Mouse (Mus musculus): ENCODE measurements around the gene Nfia.

Gene Nfia

DNA sequence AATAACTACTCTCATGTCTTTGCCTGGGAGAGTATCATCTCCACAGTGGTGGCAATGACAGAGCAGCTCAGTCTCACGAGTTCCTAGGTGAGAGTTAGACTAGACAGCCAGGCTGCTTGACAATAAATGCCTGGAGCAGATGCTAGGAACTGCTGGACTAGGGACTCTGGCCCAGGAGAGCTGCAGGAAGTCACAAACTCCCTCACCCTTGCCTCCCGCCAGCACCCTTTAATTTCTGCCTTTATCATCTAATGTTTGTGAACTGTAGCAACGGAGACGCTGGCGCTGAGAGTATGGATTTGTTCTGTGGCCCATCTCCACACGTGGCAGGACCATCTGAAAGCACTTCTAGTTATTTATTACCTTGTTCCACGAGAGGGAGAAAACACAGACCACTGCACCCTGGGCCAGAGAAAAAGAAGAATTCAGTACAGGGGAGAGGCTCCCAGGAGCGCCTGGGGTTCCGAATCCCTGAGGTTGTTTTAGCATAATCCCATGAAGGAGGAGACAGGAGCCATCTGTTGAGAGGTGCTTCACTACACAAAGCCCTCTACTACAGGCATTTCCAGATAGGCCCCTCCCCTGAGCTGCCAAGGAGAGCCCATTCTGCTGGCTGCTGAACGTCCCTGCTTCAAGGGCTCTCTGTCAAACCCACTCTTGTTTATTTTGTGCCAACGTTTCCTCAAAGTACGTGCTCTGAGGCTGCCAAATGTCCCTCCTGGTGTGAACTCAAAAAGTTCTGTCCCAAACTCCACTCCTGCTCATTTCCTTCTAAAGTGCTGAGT, 231.0 kb downstream of the Nfia start:
- ATAC-seq (ENCODE audit: low TSS enrichment) = peak; percentile 16; the same call in 1 of the 2 replicates

DNA sequence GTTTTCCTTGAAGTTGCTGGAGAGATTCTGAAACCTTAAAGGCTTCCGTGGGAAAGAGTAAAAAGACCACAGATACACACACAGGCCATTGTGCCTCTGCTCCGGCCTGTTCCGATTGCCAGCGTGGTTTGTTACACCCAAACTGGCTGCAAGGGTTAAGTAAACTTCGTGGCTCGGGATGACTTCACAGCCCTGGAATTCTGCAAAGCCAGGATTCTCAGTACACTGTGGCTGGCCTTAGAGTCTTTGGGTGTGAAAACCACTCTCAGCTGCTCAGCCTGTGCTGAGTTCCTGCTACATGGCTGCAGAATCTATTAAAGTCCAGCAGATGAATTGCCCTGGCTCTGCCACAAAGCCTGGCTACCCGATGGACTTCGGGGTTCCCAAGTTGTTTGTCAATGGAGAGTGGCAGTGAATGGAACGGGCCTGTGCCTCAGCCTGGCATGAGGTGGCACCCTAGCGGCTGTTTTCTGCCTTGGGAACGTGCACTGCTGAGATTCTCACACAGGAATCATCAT, 231.6 kb downstream of the Nfia start:
- ATAC-seq (ENCODE audit: low TSS enrichment) = peak; percentile 92

DNA sequence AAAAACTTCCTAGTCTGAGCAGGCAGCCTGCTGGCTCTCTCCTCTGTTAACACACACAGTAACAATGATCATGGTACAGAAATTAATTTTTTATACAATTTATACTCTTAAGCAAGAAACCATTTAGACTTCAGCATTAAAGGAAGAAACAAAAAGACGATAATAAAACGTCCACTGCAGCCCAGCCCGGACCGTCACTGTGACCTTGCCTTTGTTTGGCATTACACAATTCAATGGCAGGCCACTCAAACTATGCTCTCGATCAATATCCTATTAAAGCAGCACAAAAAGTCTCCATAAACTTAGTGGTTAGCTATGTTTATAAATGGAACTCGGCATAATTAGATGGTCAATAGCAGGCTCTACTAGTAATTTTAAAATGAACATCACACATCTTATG, 232.5 kb downstream of the Nfia start:
- ATAC-seq (ENCODE audit: low TSS enrichment) = no peak

DNA sequence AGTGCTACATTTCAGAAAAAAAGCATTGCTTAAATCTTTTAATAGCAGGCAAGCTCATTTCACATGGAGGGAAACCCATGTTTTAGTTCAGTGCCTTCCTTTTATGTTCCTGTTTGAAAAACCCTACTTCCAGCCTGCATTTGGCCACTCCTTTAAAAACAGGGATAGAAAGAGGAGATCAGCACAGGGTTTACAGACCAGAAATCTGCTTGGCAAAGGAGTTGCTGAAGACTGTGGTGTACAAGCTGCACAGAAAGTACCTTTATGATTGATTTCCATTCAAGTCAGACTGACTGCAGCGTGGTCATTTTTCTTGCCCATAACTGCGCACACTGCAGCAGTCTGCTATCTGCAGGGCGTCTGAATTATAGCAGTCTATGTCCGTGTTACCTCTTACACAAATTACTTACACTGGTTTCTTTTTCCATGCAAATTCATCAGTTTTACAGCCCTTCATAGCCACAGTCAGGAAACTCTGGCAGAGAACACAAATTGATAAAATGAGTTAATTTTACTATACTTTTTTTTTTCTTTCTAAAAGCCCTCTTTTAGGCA, 236.4 kb downstream of the Nfia start:
- peak; percentile 25; the same call in 1 of the 2 replicates for ATAC-seq (ENCODE audit: low TSS enrichment)

DNA sequence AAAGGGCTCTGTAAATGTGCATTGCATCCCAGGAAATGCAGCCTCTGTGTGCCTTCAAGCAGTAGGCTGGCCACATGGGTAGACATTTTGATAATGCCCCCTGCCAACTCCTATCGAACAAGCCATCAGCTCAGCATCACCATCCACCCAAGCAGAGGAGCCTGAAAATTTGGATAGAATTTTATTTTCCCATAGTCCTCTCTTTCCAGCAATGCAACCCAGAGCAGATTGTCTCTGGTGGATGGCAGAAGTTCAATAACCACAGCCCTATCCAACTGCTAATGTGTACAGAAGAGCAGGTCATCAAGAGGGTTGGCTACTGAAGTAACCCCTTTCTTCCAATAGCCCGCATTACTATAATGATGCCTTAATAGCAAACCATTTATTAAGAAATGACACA, 237.4 kb downstream of the Nfia start:
- no peak for ATAC-seq (ENCODE audit: low TSS enrichment)

DNA sequence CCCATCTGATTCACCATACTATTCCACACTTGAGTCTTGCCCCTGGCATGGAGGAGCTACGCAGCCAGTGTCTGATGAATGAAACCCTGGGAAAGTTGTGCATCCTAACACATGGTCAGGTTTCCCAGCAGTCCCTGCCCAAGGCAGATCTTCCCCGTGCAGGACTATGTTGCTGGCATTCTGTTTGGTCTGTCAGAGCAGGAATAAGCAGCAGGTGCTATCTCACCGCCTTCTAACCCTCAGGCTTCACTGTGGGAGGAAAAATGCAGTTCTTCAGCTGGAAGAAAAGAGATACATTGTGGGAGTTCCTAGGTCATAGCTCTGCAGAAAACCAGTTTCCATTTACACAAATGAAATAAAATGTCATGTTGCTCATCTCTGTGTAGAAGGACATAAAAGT, 247.3 kb downstream of the Nfia start:
- ATAC-seq (ENCODE audit: low TSS enrichment) = peak; percentile 67

DNA sequence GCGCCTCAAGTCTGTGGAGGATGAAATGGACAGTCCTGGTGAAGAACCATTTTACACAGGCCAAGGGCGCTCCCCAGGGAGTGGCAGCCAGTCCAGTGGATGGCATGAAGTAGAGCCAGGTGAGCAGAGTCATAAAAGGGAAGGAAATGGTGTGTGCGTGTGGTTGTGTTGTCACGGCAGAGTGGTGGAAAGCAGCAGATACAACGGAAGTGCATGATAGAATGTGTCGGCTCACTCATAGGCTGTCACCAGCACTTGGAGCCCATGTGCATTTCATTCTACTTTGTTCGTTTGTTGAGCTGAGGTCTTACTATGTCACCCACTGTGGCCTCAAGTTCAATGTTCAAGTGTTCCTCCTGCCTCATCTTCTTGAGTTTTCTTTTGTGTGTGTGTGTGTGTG, 248.3 kb downstream of the Nfia start:
- no peak for ATAC-seq (ENCODE audit: low TSS enrichment)

DNA sequence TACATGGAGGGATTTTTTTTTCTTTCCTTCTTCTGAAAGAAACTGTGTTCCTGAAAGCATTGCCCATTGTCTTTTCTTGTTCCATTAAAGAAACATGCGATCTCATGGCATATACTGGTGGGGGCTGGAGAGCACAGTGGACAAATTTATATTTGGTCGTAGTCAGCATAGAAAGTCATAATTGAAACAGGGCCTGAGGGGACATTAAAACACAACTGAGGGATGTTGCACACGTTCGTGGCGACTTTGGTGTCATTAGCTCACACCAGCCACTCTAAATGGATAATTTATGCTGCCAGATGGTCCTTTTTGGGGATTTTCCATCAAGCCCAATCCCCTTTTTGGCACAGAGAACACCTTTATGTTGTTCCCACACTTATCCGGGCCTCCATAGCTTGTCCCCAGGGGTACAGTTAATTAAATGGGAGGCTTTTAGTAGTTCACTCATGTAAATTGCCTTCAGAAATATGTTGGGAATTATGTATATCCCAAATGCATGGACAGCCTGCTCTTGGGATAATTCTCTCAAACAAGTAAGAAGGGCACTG, 250.8 kb downstream of the Nfia start:
- ATAC-seq (ENCODE audit: low TSS enrichment) = no peak

DNA sequence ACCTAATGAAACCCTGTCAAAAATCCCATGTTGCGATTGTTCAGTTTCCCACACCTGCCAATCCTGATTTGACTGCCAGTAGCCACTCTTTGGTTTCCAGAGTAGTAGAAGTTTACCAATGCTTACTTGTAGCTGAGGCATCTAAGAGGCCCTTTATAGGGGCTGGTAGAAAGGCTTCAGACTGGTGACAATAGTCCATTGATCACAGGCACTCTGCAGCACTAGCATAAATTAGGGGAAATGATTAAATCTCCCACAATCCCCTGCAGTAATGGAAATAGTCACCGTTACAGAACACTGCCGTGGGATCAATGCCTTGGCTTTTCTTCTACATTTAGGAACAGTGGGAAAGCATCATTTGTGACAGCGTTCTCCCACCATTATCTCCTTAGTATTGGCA, 254.9 kb downstream of the Nfia start:
- ATAC-seq (ENCODE audit: low TSS enrichment) = peak; percentile 59

DNA sequence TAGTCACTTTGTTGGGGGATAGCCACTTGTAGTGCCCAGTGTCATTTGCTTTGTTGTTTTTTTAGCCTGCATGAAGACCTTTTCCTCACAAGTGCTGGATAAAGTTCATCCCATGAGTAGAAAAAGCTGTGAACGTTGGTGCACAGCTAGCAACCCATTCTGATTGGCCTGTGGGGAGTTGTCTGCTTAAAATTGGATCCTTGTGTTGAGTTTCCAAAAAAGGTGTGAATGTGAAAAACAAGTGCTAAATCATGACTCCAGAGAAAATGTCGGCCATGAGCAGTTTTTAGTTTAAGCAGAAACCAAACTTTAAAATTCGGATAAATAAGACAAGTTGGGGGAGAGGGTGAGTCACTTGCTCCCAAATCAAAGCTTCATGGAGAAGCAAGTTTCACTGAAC, 259.3 kb downstream of the Nfia start:
- peak; percentile 72 for ATAC-seq (ENCODE audit: low TSS enrichment)

DNA sequence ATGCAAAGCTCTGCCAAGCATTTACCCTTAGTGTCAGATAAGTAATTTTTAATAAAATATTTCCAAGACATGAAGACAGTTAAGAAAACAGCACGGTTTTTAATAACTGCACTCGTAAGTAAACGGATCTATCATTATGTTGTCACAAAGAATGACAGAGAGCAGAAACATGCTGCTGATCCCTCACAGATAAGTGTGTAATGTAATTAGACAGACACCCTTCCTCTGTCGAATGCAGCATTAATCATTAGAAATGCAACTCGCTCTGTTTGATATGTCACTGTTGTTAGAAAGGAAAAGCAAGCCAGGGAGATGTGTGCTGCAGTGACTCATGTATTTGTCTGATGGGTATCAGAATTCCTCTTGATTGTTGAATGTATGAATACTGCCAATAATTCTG, 259.8 kb downstream of the Nfia start:
- no peak for ATAC-seq (ENCODE audit: low TSS enrichment)

DNA sequence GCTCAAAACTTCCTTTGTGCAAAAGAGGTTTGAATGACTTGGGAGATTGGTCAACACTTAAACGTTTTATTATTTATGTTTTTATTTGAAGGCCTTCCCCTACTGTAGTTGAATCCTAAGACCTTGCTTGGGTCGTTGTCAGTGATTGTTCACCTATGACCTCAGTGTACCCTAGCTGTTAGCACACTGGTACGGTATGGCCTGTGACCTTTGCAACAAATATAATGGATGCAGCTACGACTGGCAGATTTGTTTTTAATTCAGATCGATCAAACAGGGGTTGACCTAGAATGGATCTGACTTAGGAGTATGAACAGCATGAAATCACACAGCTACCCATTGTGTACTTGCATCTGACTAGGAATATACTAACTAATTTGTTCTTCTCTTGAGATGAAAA, 266.6 kb downstream of the Nfia start:
- ATAC-seq (ENCODE audit: low TSS enrichment) = no peak

DNA sequence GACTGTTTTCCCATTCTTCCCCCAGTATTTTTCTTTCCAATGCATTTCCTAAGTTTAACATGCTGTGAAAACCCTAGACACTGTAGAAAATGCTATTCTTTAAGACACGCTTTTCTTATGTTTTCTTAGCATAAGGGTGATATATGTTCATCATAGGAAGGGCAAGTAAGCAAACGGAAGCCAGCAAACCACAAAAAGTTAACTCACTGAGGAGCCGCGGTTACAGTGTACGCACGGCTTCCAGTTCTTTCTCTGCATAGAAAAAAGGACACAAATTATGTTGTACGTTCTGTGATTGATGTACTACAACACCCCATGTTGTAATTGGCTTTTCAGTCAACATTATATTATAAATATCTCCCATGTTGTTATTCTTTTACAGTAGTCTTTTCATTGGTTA, 267.6 kb downstream of the Nfia start:
- no peak for ATAC-seq (ENCODE audit: low TSS enrichment)

DNA sequence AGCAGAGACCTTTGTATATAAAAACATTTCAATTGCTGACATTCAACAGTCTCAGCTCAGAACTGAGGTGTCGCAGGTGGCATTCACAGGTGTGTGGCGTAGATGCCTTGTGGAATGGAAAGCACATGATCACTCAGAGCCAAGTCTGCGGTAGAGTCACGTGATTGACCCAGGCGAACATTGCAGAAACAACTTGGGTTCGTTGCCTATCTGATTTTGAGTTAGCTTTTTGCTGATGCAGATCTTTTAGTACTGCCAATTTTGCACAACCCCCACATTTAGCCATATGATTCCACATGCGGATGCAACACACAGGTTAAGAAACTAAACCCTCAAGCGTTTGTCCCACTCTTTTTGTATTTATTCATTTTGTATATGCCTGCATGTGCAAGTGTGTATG, 272.1 kb downstream of the Nfia start:
- ATAC-seq (ENCODE audit: low TSS enrichment) = no peak

DNA sequence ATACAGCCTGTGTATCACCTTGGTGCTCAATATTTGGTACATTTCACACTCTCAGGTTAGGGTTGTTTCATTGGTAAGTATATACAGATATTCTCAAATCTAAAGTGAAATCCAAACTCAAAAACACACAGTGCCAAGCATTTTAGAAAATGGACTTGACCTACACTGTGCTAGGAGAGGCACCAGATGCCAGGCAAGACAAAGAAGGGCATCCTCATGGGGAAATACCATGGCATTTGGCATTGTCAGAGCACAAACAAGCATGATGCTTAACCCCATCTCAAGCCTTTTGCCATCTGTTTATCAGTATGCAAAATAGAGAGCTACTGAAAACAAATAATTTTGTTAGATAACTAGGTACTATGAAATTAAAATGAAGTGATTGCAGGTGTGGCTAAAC, 274.8 kb downstream of the Nfia start:
- no peak for ATAC-seq (ENCODE audit: low TSS enrichment)

DNA sequence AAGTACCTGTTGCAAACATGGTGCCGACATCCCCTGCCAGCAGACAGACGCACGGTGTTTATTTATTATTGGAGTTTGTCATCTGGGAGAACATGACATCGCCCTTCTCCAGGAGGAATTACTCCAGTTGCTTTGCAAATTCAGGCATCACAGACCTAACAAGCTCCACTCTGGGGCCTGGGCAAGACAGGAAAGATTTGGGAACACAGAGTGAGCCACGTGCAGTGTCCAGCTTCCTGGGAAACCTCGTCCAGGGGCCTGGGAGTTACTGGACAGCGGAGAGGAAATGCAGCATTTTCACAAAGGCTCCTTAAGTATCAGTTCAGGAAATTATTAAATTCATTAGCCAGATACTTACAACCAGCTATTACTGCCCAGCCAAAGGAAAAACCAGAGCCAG, 277.1 kb downstream of the Nfia start:
- ATAC-seq (ENCODE audit: low TSS enrichment) = no peak

DNA sequence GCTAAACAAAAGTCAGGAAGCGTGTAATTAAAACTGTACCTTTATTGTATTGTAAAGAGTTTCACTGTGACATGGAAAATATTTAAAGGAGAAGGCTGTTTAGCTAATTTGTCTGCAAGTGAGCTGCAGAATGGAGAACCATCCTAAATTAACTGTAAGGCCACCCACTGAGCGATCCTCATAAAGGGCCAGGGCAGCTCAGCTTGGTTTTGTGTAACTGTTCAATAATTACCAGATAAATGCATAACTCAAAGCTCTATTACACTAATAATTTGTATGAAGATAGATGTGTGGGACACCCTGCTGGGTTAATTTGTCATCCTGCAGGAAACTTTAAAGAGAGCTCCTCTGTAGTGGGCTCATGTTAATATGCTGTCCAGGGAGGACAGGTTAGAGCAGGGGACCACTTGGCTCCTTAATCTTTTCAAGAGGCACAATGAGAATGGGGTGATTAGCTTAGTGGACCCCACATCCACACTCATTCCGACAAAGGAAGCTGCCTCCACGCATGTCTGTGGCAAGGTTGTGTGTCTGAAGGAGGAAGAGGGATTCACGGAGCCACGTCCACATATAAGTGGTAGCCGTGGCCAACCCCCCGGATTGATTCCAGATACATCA, 277.6 kb downstream of the Nfia start:
- no peak for ATAC-seq (ENCODE audit: low TSS enrichment)

DNA sequence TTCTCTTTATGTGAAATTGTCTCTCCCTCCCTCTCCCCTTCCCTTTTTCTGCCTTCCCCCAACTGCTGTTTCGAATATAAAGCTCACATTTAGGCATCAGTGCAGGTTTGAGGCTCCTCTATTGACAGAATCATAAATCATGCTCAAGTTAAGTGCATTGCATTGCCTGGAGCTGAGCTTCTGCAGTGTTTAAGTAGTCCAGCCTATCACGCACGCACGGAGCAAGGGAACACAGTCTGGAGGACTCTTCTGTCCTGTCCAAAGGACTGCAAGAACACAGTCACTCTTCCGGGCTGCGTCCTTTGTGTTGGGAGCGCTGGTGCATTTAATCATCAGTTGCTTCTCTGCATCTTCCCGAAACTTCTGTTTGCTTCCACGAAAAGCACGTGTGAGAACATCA, 278.2 kb downstream of the Nfia start:
- ATAC-seq (ENCODE audit: low TSS enrichment) = no peak

DNA sequence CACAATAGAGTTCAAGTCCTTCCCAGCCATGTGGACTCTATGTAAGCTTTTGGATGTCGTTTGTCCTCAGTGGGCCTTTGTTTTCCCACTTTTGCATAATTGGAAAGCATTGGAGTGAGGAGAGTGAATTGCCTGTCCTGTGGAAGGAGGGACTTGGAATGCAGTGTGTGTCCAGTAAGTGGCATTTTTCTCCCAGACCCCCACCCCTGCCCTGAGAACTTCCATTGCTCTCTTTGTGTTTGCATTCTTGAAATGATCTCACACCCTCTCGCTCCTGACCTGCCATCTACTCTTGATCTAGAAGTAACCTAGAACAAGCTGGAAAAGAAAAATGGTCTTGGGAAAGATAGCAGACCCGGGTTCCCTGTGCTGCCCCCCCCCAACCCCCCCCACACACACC, 278.8 kb downstream of the Nfia start:
- ATAC-seq (ENCODE audit: low TSS enrichment) = no peak

DNA sequence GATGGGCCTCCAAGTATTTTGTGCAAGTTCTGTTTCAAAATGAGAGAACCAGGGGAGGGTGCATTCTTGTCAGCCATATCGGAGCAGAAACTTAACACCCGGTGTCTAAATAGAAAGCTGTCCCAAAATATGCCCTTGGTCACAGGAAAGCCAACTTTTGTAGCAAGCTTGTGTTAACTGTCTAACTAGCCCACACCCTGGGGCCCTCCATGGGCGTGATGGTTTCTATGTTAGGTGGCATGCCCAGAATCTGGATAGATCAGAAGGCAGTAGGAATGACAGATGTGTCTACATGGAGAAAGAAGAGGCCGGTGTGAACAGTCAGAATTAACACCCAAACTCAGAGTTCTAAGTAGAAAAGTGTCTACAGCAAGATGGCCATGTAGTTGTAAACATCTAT, 282.5 kb downstream of the Nfia start:
- no peak for ATAC-seq (ENCODE audit: low TSS enrichment)

DNA sequence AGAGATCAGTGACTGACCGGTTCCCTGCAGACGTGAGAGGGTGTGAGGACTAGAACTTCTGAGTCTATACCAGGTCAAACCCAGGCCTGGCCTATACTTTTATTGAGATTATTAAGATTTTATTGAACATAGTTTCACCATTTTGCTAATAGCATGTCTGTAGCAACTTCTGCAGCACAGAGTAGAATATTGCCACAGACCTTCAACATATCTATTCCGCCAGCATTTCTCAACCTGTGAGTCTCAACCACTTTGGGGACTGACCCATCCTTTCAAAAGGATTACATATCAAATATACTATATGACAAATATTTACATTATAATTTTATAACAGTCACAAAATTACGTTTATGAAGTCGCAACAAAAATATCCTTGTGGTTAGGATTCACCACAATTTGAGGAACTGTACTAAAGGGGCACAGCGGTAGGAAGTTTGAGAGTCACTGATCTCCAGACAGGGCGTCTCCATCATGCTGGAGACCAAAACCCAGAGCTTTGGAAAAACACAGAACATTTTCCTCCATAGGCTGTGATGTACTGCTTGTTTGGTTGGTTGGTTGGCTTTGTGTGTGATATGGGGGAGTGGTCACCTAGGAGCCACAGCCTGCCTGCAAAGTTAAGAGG, 284.0 kb downstream of the Nfia start:
- ATAC-seq (ENCODE audit: low TSS enrichment) = no peak

DNA sequence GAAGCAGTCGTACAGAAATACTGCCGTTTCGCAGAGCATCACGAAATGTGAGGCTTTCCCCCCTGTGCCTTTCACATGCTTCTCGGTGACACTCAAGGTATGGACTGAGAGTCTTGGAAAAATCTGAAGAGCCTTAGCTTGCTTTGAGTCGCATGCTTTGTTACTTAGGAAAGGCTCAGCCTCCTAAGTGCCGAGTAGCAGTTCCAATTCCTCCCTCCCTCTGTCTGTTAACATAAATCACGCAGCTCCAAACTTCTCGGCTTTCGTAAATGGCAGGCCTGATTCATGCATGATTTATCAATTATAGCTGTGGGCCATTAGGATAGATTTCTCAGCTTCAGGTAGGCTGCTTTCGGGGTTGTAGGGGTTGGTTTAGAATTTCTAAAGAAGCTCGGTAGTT, 284.7 kb downstream of the Nfia start:
- no peak for ATAC-seq (ENCODE audit: low TSS enrichment)
